Mouse (Mus musculus): Measurements from ENCODE around the gene Tmem184a. TPM values are rescaled to one million over a fixed set of nuclear protein-coding genes. Genes with fewer than 3 reads are reported as not detected.

The Tmem184a gene
- polyA plus RNA-seq, 2 experiments, result 5.9 to 6.1 TPM

GRCm38 (mm10) chr5:139812398-139813125 is 7.2 kb downstream of the Tmem184a start:
- Histone ChIP-seq H3K4me2 (replicated peaks; ENCODE audit: low read depth, low read length, severe bottlenecking) (no peak overlapping the region), H3K4me3 (replicated peaks; ENCODE audit: low read length) (no peak overlapping the region), H3K4me1 (ENCODE audit: control insufficient read depth, insufficient read depth, low read length) (no peaks in the 10 kb centered on the region), H3K9ac (ENCODE audit: low read depth, low read length, severe bottlenecking) (no peak overlapping the region), H3K36me3 (ENCODE audit: control insufficient read depth, insufficient read depth, low read length) (no peaks in the 10 kb centered on the region), H3K27ac (replicated peaks; ENCODE audit: low read depth, low read length) (no peak overlapping the region), H3K9me3 (ENCODE audit: control insufficient read depth, low read length) (no peaks in the 10 kb centered on the region), H3K27me3 (ENCODE audit: control insufficient read depth, insufficient read depth, low read length) (peaks cover 18% of the 10 kb centered on the region; the same call in 1 of the 2 replicates)
- no peak for TF ChIP-seq POLR2A (IDR thresholded peaks at IDR 0.05; ENCODE audit: borderline replicate concordance, extremely low read depth, insufficient read depth, insufficient read length)
- DNase-seq (ENCODE audit: low spot score), result no peak
- WGBS, result 70% methylated on average over 20 of the region's 20 CpGs
- ATAC-seq (ENCODE audit: low FRiP score, low read depth), result no peak

DNA sequence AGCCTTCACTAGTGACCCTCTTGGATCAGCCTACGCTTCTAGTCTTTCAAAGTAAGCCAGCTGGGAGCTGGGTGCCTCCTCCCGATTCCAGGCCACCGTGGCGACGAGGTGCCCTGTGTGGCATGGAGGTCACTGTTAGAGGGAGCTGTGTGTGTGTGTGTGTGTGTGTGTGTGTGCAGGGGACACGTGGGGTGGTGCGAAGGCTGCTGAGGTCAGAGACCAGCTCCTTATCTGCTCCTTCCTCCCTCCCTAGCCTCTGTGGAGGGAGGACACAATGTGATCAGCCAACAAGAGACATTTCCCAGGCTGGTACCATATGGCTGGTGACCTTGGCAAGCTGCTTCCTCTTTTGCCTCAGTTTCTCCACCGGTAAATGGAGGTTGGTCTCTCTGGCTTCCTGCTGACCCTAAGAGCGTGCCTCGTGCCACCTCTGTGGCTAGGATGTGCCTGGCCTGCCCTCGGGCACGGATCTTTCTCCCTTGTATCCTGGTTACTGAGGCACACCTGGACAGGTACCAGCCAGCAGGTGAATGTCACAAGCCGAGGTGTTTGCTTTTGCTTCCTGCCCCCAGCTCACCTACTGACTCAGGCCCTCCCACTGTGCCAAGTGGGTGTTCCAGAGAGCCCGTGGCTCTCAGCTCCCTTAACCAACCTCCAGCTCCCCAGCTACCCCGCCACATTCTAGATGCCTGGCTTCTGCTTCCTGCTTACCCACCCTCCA is 7.9 kb downstream of the Tmem184a start:
- DNase-seq (ENCODE audit: low spot score) (no peak), ATAC-seq (ENCODE audit: low FRiP score, low read depth) (no peak)
- 69% methylated on average over 15 of the region's 15 CpGs for WGBS
- H3K27ac ChIP-seq (replicated peaks; ENCODE audit: low read depth, low read length), result no peak overlapping the region
- no peaks in the 10 kb centered on the region for H3K36me3 ChIP-seq (ENCODE audit: control insufficient read depth, insufficient read depth, low read length)
- H3K9me3 ChIP-seq (ENCODE audit: control insufficient read depth, low read length), result no peaks in the 10 kb centered on the region
- H3K27me3 ChIP-seq (ENCODE audit: control insufficient read depth, insufficient read depth, low read length), result peaks cover 18% of the 10 kb centered on the region; the same call in 1 of the 2 replicates
- H3K4me2 ChIP-seq (replicated peaks; ENCODE audit: low read depth, low read length, severe bottlenecking), result no peak overlapping the region
- no peak overlapping the region for H3K4me3 ChIP-seq (replicated peaks; ENCODE audit: low read length)
- H3K9ac ChIP-seq (ENCODE audit: low read depth, low read length, severe bottlenecking), result no peak overlapping the region
- no peak for TF ChIP-seq POLR2A (IDR thresholded peaks at IDR 0.05; ENCODE audit: borderline replicate concordance, extremely low read depth, insufficient read depth, insufficient read length)
- no peaks in the 10 kb centered on the region for H3K4me1 ChIP-seq (ENCODE audit: control insufficient read depth, insufficient read depth, low read length)

DNA sequence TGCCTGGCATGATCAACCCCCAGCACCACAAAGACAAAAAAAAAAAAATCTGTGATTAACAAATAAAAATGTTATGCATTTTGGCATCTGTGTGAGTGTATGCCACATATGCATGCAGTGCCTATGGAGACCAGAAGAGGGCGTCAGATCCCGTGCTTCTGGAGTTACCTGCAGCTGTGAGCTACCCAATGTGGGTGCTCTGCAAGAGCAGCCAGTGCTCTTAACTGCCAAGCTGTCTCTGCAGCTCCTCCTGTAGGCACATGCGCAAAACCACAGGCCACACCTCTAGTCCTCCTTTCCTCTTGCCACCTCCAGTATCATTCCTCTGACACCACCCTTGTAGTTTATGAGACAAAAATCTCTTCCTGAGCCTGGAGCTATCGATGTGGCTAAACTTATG is 10.3 kb downstream of the Tmem184a start:
- no peaks in the 10 kb centered on the region for H3K4me1 ChIP-seq (ENCODE audit: control insufficient read depth, insufficient read depth, low read length)
- no peak overlapping the region for H3K9ac ChIP-seq (ENCODE audit: low read depth, low read length, severe bottlenecking)
- no peaks in the 10 kb centered on the region for H3K9me3 ChIP-seq (ENCODE audit: control insufficient read depth, low read length)
- H3K4me2 ChIP-seq (replicated peaks; ENCODE audit: low read depth, low read length, severe bottlenecking), result no peak overlapping the region
- DNase-seq (ENCODE audit: low spot score) (no peak), ATAC-seq (ENCODE audit: low FRiP score, low read depth) (no peak)
- WGBS, result 61% methylated on average over 4 of the region's 4 CpGs
- no peak overlapping the region for H3K4me3 ChIP-seq (replicated peaks; ENCODE audit: low read length)
- peaks cover 15% of the 10 kb centered on the region; the same call in 1 of the 2 replicates for H3K27me3 ChIP-seq (ENCODE audit: control insufficient read depth, insufficient read depth, low read length)
- no peak for TF ChIP-seq POLR2A (IDR thresholded peaks at IDR 0.05; ENCODE audit: borderline replicate concordance, extremely low read depth, insufficient read depth, insufficient read length)
- H3K27ac ChIP-seq (replicated peaks; ENCODE audit: low read depth, low read length), result no peak overlapping the region
- H3K36me3 ChIP-seq (ENCODE audit: control insufficient read depth, insufficient read depth, low read length), result no peaks in the 10 kb centered on the region

- DNase-seq (ENCODE audit: low spot score), result no peak
Observed at GRCm38 (mm10) chr5:139805924-139806323, 13.8 kb downstream of the Tmem184a start.

DNA sequence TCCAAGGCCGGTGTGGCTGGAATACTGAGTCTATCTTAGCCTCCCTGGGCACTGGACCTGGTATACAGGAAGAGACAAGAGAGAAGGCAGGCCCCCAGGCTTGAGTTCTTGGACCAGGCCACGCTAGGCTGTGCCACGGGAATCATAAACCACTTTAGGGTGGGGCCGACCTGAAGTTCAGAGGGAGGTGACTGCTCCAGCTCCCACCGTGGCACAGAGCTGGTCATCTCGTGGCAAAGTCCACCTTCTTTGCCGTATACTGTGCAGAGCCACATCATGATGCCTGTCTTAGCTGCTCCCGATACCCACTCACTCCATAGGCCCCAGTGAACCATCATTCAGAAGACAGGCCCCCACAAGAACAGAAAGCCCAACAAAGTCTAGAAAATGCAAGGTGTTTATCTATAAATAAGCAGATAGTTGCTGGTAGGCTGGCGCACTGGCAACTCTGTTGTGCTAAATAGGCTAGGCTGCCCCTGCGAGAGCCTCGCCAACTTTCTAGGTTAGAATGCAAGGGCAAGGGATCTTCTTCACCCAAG is 15.1 kb downstream of the Tmem184a start:
- Histone ChIP-seq H3K4me2 (replicated peaks; ENCODE audit: low read depth, low read length, severe bottlenecking) (no peak overlapping the region), H3K27me3 (ENCODE audit: control insufficient read depth, insufficient read depth, low read length) (no peaks in the 10 kb centered on the region), H3K36me3 (ENCODE audit: control insufficient read depth, insufficient read depth, low read length) (peaks cover 14% of the 10 kb centered on the region), H3K9me3 (ENCODE audit: control insufficient read depth, low read length) (no peaks in the 10 kb centered on the region), H3K27ac (replicated peaks; ENCODE audit: low read depth, low read length) (no peak overlapping the region), H3K4me3 (replicated peaks; ENCODE audit: low read length) (no peak overlapping the region), H3K4me1 (ENCODE audit: control insufficient read depth, insufficient read depth, low read length) (peaks cover 12% of the 10 kb centered on the region), H3K9ac (ENCODE audit: low read depth, low read length, severe bottlenecking) (no peak overlapping the region)
- no peak for ATAC-seq (ENCODE audit: low FRiP score, low read depth)
- no peak for DNase-seq (ENCODE audit: low spot score)
- 89% methylated on average over 11 of the region's 11 CpGs for WGBS
- TF ChIP-seq POLR2A (IDR thresholded peaks at IDR 0.05; ENCODE audit: borderline replicate concordance, extremely low read depth, insufficient read depth, insufficient read length), result no peak

More at GRCm38 (mm10) chr5:139805924-139806323, 13.8 kb downstream of the Tmem184a start:
- H3K4me3 ChIP-seq (replicated peaks; ENCODE audit: low read length), result no peak overlapping the region
- H3K4me2 ChIP-seq (replicated peaks; ENCODE audit: low read depth, low read length, severe bottlenecking), result no peak overlapping the region
- TF ChIP-seq POLR2A (IDR thresholded peaks at IDR 0.05; ENCODE audit: borderline replicate concordance, extremely low read depth, insufficient read depth, insufficient read length), result no peak
- H3K4me1 ChIP-seq (ENCODE audit: control insufficient read depth, insufficient read depth, low read length), result peaks cover 12% of the 10 kb centered on the region
- WGBS, result 85% methylated on average over 8 of the region's 8 CpGs
- no peaks in the 10 kb centered on the region for H3K9me3 ChIP-seq (ENCODE audit: control insufficient read depth, low read length)
- no peak overlapping the region for H3K9ac ChIP-seq (ENCODE audit: low read depth, low read length, severe bottlenecking)
- peaks cover 4% of the 10 kb centered on the region for H3K36me3 ChIP-seq (ENCODE audit: control insufficient read depth, insufficient read depth, low read length)
- H3K27ac ChIP-seq (replicated peaks; ENCODE audit: low read depth, low read length), result no peak overlapping the region
- no peaks in the 10 kb centered on the region for H3K27me3 ChIP-seq (ENCODE audit: control insufficient read depth, insufficient read depth, low read length)
- ATAC-seq (ENCODE audit: low FRiP score, low read depth), result no peak
